Mouse (Mus musculus) CH12.LX (cell line): ENCODE measurements at regions not wholly inside any gene's neighbourhood (a gene's known extent, or its start where the extent isn't known, plus 50 kb on each side); places are given as distances from the start of the nearest gene placed in this dataset.

Source experiments
- DNase-seq: peaks from one replicate; pipeline ENCODE4 v3.0.0-alpha.2; 2013; ENCODE audit errors: extremely low read depth
- H3K27ac ChIP-seq: 2 replicates; pipeline ENCODE4 v1.5.1; 2012; ENCODE audit warnings: low read depth, mild to moderate bottlenecking, control low read depth, moderate library complexity; ENCODE audit not compliant: insufficient read depth
- H3K27me3 ChIP-seq: replicated peaks from 2 replicates; pipeline ENCODE3; 2012; ENCODE audit warnings: inconsistent platforms
- H3K36me3 ChIP-seq, 2 experiments: replicated peaks in 1 of 2; 2 replicates each; pipeline versions ENCODE3 to v1.6.1; 2012; ENCODE audit warnings: inconsistent platforms in 1 of 2, low read length in 1 of 2, mild to moderate bottlenecking in 1 of 2, mixed read lengths in 1 of 2, moderate library complexity in 1 of 2; ENCODE audit not compliant: control insufficient read depth in 1 of 2, insufficient read depth in 1 of 2
- H3K4me1 ChIP-seq, 2 experiments: 2 replicates each; pipeline ENCODE4 v1.6.1; 2012; ENCODE audit warnings: inconsistent platforms in 1 of 2, moderate library complexity in 1 of 2; ENCODE audit not compliant: insufficient read depth in 2 of 2, control insufficient read depth in 1 of 2
- H3K4me2 ChIP-seq: 2 replicates; pipeline ENCODE4 v1.6.1; 2012; ENCODE audit warnings: low read depth, mild to moderate bottlenecking, control low read depth; ENCODE audit not compliant: poor library complexity, insufficient read depth, severe bottlenecking
- H3K4me3 ChIP-seq, 3 experiments: fragments of 150-350 bp in 1 of 3; sonication (generic) in 1 of 3; replicated peaks in 1 of 3; 2 replicates each; pipeline versions ENCODE3 to v1.5.1; 2011 to 2012; ENCODE audit warnings: low read depth in 2 of 3, low read length in 2 of 3, mild to moderate bottlenecking in 2 of 3, moderate library complexity in 2 of 3, control low read depth in 1 of 3, improper control_type of control experiment in 1 of 3, inconsistent platforms in 1 of 3, mixed read lengths in 1 of 3; ENCODE audit not compliant: poor library complexity in 1 of 3
- H3K79me2 ChIP-seq: replicated peaks from 2 replicates; pipeline ENCODE4 v1.6.1; 2012; ENCODE audit warnings: mild to moderate bottlenecking, moderate library complexity; ENCODE audit not compliant: control insufficient read depth, poor library complexity, insufficient read depth, severe bottlenecking; ENCODE audit errors: extremely low read depth
- H3K9ac ChIP-seq: 2 replicates; pipeline ENCODE4 v1.6.1; 2012; ENCODE audit warnings: low read depth, mild to moderate bottlenecking, control low read depth, moderate library complexity; ENCODE audit not compliant: insufficient read depth
- H3K9me3 ChIP-seq: replicated peaks from 2 replicates; pipeline ENCODE3; 2012; ENCODE audit warnings: low read length, inconsistent platforms, mixed read lengths
- BHLHE40 ChIP-seq: IDR thresholded peaks from 2 replicates; pipeline ENCODE4 v1.6.1; 2011; ENCODE audit warnings: mild to moderate bottlenecking, low read depth, low read length, improper control_type of control experiment
- CHD1 ChIP-seq: IDR thresholded peaks from 2 replicates; pipeline ENCODE4 v1.6.1; 2012; ENCODE audit warnings: low read depth, low read length, improper control_type of control experiment, inconsistent platforms
- CHD2 ChIP-seq: IDR thresholded peaks from 2 replicates; pipeline ENCODE4 v1.6.1; 2011; ENCODE audit warnings: low read length, improper control_type of control experiment
- CTCF ChIP-seq, 2 experiments: IDR thresholded peaks in 1 of 2; conservative IDR thresholded peaks in 1 of 2; 2 replicates each; pipeline ENCODE4 v1.5.1; 2011 to 2012; ENCODE audit warnings: low read depth in 2 of 2, low read length in 2 of 2, improper control_type of control experiment in 1 of 2, inconsistent platforms in 1 of 2, mild to moderate bottlenecking in 1 of 2, moderate library complexity in 1 of 2
- E2F4 ChIP-seq: IDR thresholded peaks from 2 replicates; pipeline ENCODE4 v1.6.1; 2011; ENCODE audit warnings: low read depth, low read length, improper control_type of control experiment; ENCODE audit not compliant: insufficient replicate concordance
- ELF1 ChIP-seq: IDR thresholded peaks from 2 replicates; pipeline ENCODE4 v1.6.1; 2014; ENCODE audit warnings: low read depth, mild to moderate bottlenecking, inconsistent platforms, low read length, improper control_type of control experiment
- EP300 ChIP-seq: IDR thresholded peaks from 2 replicates; pipeline ENCODE4 v1.6.1; 2011; ENCODE audit warnings: low read length, improper control_type of control experiment
- HCFC1 ChIP-seq: IDR thresholded peaks from 2 replicates; pipeline ENCODE4 v1.6.1; 2012; ENCODE audit warnings: low read depth, mild to moderate bottlenecking, inconsistent platforms, low read length, improper control_type of control experiment
- IRF4 ChIP-seq: IDR thresholded peaks from 2 replicates; pipeline ENCODE4 v1.6.1; 2014; ENCODE audit warnings: low read depth, mild to moderate bottlenecking, inconsistent platforms, low read length, improper control_type of control experiment
- JUN ChIP-seq: IDR thresholded peaks from 2 replicates; pipeline ENCODE4 v1.6.1; 2011; ENCODE audit warnings: low read depth, mild to moderate bottlenecking, low read length, improper control_type of control experiment, moderate library complexity; ENCODE audit not compliant: insufficient read depth
- JUND ChIP-seq: conservative IDR thresholded peaks from 2 replicates; pipeline ENCODE4 v1.6.1; 2011; ENCODE audit warnings: low read depth, low read length, improper control_type of control experiment
- KAT2A ChIP-seq: IDR thresholded peaks from 2 replicates; pipeline ENCODE4 v1.6.1; 2012; ENCODE audit warnings: low read length, improper control_type of control experiment, inconsistent platforms; ENCODE audit not compliant: insufficient replicate concordance
- MAX ChIP-seq: IDR thresholded peaks from 2 replicates; pipeline ENCODE4 v1.6.1; 2011; ENCODE audit warnings: low read length, improper control_type of control experiment
- MAZ ChIP-seq: IDR thresholded peaks from 2 replicates; pipeline ENCODE4 v1.6.1; 2012; ENCODE audit warnings: low read depth, mild to moderate bottlenecking, inconsistent platforms, low read length, improper control_type of control experiment, moderate library complexity
- MXI1 ChIP-seq: IDR thresholded peaks from 2 replicates; pipeline ENCODE4 v1.6.1; 2011; ENCODE audit warnings: mild to moderate bottlenecking, low read depth, low read length, improper control_type of control experiment
- MYC ChIP-seq: IDR thresholded peaks from 2 replicates; pipeline ENCODE4 v1.6.1; 2011; ENCODE audit warnings: low read depth, mild to moderate bottlenecking, improper control_type of control experiment, low read length
- NELFE ChIP-seq: IDR thresholded peaks from 2 replicates; pipeline ENCODE4 v1.6.1; 2011; ENCODE audit warnings: low read depth, low read length, improper control_type of control experiment
- NRF1 ChIP-seq: IDR thresholded peaks from 2 replicates; pipeline ENCODE4 v1.6.1; 2014; ENCODE audit warnings: low read depth, mild to moderate bottlenecking, inconsistent platforms, low read length, improper control_type of control experiment, moderate library complexity
- PAX5 ChIP-seq: IDR thresholded peaks from 2 replicates; pipeline ENCODE4 v1.6.1; 2012; ENCODE audit warnings: low read length, inconsistent platforms, mixed read lengths
- POLR2A ChIP-seq: IDR thresholded peaks from 2 replicates; pipeline ENCODE4 v1.6.1; 2011; ENCODE audit warnings: low read depth, mild to moderate bottlenecking, improper control_type of control experiment, low read length
- POLR2AphosphoS2 ChIP-seq: IDR thresholded peaks from 2 replicates; pipeline ENCODE4 v1.6.1; 2011; ENCODE audit warnings: low read depth, low read length, improper control_type of control experiment
- RAD21 ChIP-seq: IDR thresholded peaks from 2 replicates; pipeline ENCODE4 v1.6.1; 2011; ENCODE audit warnings: low read depth, mild to moderate bottlenecking, low read length, improper control_type of control experiment, moderate library complexity
- SIN3A ChIP-seq: IDR thresholded peaks from 2 replicates; pipeline ENCODE4 v1.6.1; 2012; ENCODE audit warnings: low read length, improper control_type of control experiment, inconsistent platforms
- SMC3 ChIP-seq: IDR thresholded peaks from 2 replicates; pipeline ENCODE4 v1.6.1; 2011; ENCODE audit warnings: low read depth, low read length, improper control_type of control experiment
- TBP ChIP-seq: conservative IDR thresholded peaks from 2 replicates; pipeline ENCODE4 v1.6.1; 2011; ENCODE audit warnings: low read depth, low read length, improper control_type of control experiment
- TCF12 ChIP-seq: IDR thresholded peaks from 2 replicates; pipeline ENCODE4 v1.6.1; 2014; ENCODE audit warnings: low read depth, mild to moderate bottlenecking, inconsistent platforms, low read length, improper control_type of control experiment
- USF1 ChIP-seq: IDR thresholded peaks from 2 replicates; pipeline ENCODE4 v1.6.1; 2014; ENCODE audit warnings: low read depth, mild to moderate bottlenecking, inconsistent platforms, low read length, improper control_type of control experiment
- USF2 ChIP-seq: conservative IDR thresholded peaks from 2 replicates; pipeline ENCODE4 v1.6.1; 2011; ENCODE audit warnings: low read depth, low read length, improper control_type of control experiment
- ZMIZ1 ChIP-seq: IDR thresholded peaks from 2 replicates; pipeline ENCODE4 v1.6.1; 2012; ENCODE audit warnings: low read depth, mild to moderate bottlenecking, inconsistent platforms, low read length, improper control_type of control experiment
- ZNF384 ChIP-seq: IDR thresholded peaks from 2 replicates; pipeline ENCODE4 v1.6.1; 2012; ENCODE audit warnings: low read depth, low read length, improper control_type of control experiment, inconsistent platforms
- dilution Hi-C: fragments of 300-500 bp; cut with MboI; formaldehyde crosslinking; loops from 2 replicates; pipeline ENCODE4 v1.14.3; 2020; ENCODE audit warnings: low sequenced_read_pairs; ENCODE audit not compliant: extremely low pct_unique_long_range_greater_than_20kb, extremely low pct_ligation_motif_present
- in situ Hi-C: fragments of 300-500 bp; cut with MboI; formaldehyde crosslinking; loops from 3 replicates; pipeline ENCODE4 v1.14.3; 2019; ENCODE audit warnings: low sequenced_read_pairs, low pct_ligation_motif_present, low pct_unique_long_range_greater_than_20kb, mixed read lengths

- Histone ChIP-seq H3K4me3 (no peak overlapping the region), H3K27ac (no peak overlapping the region), H3K79me2 (no peaks in the 10 kb centered on the region), H3K36me3 (no peaks in the 10 kb centered on the region), H3K9me3 (no peaks in the 10 kb centered on the region), H3K4me1 (peaks cover 3 to 11% of the 10 kb centered on the region in 2 experiments; a peak in 2 of 4 replicates), H3K27me3 (no peaks in the 10 kb centered on the region), H3K9ac (no peak overlapping the region), H3K4me2 (no peak overlapping the region)
- no peak for DNase-seq
- in situ Hi-C loops: no loop called here
- dilution Hi-C loops: no loop called here
- TF ChIP-seq SMC3 (no peak), MYC (no peak), HCFC1 (no peak), PAX5 (no peak), ZMIZ1 (no peak), MAX (no peak), CTCF (conservative IDR thresholded peaks at IDR 0.05 in 1 of 2, IDR thresholded peaks at IDR 0.05 in 1 of 2; ENCODE audit: low read depth in 2 of 2, low read length in 2 of 2) (no peak), NRF1 (no peak), JUND (no peak), USF2 (no peak), ZNF384 (no peak), MAZ (no peak), RAD21 (no peak), CHD1 (no peak), ELF1 (no peak), CHD2 (no peak), SIN3A (no peak)
Measured at GRCm38 (mm10) chr12:117422315-117422978, 93.8 kb upstream of the Rapgef5 start.

- Histone ChIP-seq H3K79me2 (no peaks in the 10 kb centered on the region), H3K4me1 (peaks cover 0 to 7% of the 10 kb centered on the region in 2 experiments; a peak in 2 of 4 replicates), H3K27me3 (no peaks in the 10 kb centered on the region), H3K9ac (no peak overlapping the region), H3K4me3 (no peak overlapping the region), H3K36me3 (no peaks in the 10 kb centered on the region), H3K27ac (no peak overlapping the region), H3K9me3 (no peaks in the 10 kb centered on the region), H3K4me2 (no peak overlapping the region; the same call in 1 of the 2 replicates)
- dilution Hi-C loops (no loop called here), in situ Hi-C loops (loop anchor here (25.0 kb wide), 1 partner anchor 137 kb away; no protein-coding TSS in a partner anchor)
- DNase-seq: no peak
- no peak for TF ChIP-seq USF1
- TF ChIP-seq NELFE: no peak
- peak; percentile 16; the same call in 1 of the 2 replicates for TF ChIP-seq IRF4
- TF ChIP-seq NRF1: no peak
- TF ChIP-seq POLR2A: no peak
- TF ChIP-seq TCF12: peak; percentile 14; the same call in 1 of the 2 replicates
- no peak for TF ChIP-seq PAX5
- TF ChIP-seq JUN: no peak
- no peak for TF ChIP-seq USF2
- no peak for TF ChIP-seq SMC3
- TF ChIP-seq TBP: no peak
- TF ChIP-seq E2F4: no peak
- no peak for TF ChIP-seq BHLHE40
- no peak for TF ChIP-seq ELF1
- TF ChIP-seq POLR2AphosphoS2: no peak
- TF ChIP-seq ZMIZ1: no peak
- TF ChIP-seq RAD21: no peak
- TF ChIP-seq MXI1: no peak
- no peak for TF ChIP-seq CHD2
- TF ChIP-seq HCFC1: no peak
- TF ChIP-seq CHD1: no peak
- TF ChIP-seq EP300: peak; percentile 23; the same call in 1 of the 2 replicates
- TF ChIP-seq ZNF384: no peak
- no peak for TF ChIP-seq SIN3A
- TF ChIP-seq KAT2A: no peak
- no peak for TF ChIP-seq MYC
Measured at GRCm38 (mm10) chr12:117425363-117426031, 90.8 kb upstream of the Rapgef5 start.
